Mouse (Mus musculus): ENCODE measurements around the gene Ntf3. TPM values are rescaled to one million over a fixed set of nuclear protein-coding genes. Genes with fewer than 3 reads are reported as not detected.

The Ntf3 gene
- total RNA-seq, 2 experiments from 2014 or later = 3.0 to 3.7 TPM

DNA sequence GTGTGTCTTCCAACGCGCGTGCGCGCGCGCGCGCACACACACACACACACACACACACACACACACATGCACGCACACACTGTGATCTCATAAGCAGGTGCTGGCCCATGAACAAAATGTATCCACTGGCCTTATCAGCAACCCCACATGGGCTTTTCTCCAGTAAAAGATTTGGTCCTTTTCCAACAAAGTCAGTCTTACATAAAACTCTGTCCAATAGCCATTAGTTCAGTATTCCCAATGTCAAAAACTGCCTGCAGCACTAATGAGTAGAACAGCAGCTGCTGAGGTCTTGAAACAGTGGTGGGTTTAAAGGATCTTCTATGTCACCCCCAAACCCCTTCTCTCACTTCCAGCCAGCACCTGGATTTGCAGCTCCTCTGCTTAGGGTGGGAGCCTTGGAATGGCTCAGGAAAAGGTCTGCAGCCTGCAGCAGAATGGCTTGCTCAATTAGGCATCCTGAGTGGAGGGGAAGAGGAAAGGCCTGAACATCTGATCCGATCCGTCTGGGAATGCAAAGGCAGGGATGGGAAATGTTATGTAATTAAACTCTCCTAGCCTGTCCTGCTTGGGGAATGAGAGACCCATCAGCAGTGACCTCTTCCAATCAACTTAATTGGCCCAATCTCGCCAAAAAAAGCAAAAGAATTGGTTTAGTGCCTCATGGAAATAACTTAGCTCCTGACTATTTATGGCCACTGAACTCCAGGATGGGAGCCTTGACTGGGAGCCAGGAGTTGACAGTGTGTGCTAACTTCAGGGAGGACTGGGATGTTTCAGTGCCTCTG is 7.2 kb downstream of the Ntf3 start:
- peak; percentile 16 for DNase-seq

DNA sequence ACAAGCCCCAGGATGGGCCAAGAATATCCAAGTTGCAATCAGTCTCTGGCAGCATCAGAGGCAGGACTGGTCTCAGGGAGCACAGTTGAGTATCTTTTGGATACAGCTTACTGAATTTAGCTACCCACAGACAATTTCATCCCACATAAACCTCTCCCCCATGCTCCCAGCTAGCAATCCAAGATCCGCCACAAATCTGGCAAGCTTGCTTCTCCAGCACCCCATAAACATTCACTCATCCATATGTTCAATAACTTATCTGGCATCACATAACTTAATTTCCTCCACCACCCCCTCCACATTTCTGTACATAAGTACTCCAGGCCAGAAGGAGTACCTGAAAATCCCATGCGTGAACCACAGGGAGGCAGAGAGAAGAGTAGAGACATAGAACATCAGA is 10.8 kb downstream of the Ntf3 start:
- DNase-seq = no peak

- peak; percentile 61 for DNase-seq
Observed at GRCm38 (mm10) chr6:126154372-126154982, 12.2 kb downstream of the Ntf3 start.

GRCm38 (mm10) chr6:126153154-126153553 is 13.6 kb downstream of the Ntf3 start:
- no peak for DNase-seq

DNA sequence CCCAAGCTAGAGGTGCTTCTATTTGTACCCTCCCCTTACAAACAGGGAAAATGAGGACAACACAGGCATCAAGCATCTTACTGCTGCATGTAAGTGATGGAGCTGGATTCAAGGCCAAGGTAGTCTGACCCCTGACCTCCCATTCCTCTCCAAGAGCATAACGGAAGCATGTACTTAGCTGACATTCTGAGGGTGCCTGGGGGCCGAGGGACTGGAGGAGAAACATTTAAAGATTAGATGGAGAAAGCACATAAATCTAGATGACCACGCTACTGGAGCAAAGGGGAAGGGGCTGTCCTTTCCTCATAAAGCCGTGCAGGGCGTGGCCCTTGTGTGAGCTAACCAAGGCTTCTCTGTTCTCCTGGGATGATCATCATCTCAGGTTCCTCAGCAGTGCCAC is 23.1 kb downstream of the Ntf3 start:
- DNase-seq = no peak

GRCm38 (mm10) chr6:126142741-126143140 is 24.0 kb downstream of the Ntf3 start:
- no peak for DNase-seq

GRCm38 (mm10) chr6:126142021-126142554 is 24.6 kb downstream of the Ntf3 start:
- DNase-seq = peak; percentile 6

DNA sequence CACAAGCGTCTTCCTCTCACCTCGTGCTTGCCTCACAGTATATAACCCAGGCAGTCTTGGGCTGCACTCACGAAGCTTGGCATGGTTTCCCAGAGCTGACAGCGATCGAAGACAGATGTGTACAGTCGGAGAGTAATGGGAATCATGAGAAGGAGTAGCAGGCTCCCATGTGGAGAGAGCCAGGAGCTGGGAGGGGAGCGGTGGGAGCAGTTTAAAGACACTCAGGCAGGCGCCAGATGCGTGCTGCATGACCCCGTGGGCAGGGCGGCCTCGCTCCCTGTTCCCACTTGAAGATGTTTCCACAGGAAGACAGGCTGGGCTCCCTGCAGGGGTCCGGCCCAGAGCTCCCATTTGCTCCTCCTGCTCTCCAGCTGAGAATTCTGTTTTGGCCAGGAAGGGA is 25.2 kb downstream of the Ntf3 start:
- peak; percentile 36 for DNase-seq

DNA sequence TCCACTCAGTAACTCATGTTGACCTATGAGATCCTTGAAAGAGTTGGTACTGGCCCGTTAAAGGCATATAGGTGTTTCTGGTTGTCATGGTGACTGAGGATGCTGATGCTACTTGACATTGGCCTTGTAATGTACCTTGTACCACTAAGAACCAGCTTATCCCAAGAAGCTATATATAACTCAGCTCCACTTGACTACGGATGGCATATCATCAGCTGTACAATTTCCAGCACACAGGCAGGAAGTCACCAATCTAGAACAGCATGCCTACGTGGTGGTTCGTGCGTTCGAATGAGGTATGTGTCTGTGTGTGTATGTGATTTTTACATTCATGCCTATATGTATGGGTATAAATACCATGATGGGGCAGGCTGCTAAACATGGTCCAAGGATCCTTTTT is 25.7 kb downstream of the Ntf3 start:
- DNase-seq = no peak

GRCm38 (mm10) chr6:126140416-126140815 is 26.3 kb downstream of the Ntf3 start:
- DNase-seq = no peak

DNA sequence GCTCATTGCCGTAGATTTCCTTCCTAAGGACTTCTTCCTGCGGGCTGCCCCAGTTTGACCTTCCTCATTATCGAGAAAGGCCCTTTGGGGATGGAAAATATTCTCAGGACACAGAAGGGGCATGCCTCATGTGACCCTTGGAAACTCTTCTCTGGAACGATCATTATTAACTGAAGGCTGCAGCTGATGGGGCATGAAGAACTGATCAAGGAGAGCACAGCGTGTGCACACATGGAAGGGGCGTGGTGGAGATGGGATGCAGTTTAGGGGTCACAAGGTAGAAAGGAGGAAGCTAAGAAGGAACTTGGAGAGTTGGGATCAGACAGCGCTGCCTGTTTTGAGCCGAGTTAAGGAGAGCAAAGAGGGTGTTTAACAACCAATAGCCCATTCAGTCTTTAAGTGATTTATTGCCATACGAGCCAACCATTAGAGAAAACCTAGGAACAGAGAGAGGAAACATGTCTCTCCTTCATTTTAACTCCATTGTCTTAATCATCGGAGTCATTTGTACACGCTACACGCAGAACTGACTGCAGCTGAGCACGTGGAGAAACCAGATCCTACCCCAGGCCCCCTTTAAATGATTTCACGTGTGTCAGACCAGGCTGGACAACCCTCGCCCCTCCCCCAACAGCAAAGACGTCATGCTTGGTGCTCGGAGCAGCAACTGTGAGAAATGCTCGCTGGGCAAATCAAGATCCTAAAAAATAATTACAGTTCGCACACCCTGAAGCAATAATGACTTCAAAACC is 32.4 kb downstream of the Ntf3 start:
- DNase-seq = no peak

GRCm38 (mm10) chr6:126128238-126128637 is 38.5 kb downstream of the Ntf3 start:
- DNase-seq = no peak

GRCm38 (mm10) chr6:126118247-126118646 is 48.5 kb downstream of the Ntf3 start:
- no peak for DNase-seq

DNA sequence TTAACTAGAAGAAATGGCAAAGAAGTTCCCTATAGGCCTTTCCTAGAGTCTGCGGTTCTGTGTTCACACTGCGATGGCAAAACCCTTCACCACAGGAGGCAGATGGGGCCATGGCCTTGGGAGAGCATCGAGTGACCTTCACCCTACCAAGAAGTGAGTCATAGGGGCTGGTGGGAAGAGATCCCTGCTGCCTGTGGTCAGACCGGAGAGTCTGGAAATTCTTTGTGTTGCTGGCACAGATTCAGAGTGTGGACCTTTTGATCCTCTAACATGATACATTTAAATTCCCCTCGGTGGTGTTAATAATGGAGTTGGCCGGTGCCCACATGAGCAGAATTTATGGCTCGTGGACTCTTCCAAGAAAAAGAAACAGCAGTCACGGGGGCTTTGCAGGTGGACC is 49.5 kb downstream of the Ntf3 start:
- no peak for DNase-seq

GRCm38 (mm10) chr6:126114934-126115633 is 51.6 kb downstream of the Ntf3 start:
- DNase-seq = no peak

DNA sequence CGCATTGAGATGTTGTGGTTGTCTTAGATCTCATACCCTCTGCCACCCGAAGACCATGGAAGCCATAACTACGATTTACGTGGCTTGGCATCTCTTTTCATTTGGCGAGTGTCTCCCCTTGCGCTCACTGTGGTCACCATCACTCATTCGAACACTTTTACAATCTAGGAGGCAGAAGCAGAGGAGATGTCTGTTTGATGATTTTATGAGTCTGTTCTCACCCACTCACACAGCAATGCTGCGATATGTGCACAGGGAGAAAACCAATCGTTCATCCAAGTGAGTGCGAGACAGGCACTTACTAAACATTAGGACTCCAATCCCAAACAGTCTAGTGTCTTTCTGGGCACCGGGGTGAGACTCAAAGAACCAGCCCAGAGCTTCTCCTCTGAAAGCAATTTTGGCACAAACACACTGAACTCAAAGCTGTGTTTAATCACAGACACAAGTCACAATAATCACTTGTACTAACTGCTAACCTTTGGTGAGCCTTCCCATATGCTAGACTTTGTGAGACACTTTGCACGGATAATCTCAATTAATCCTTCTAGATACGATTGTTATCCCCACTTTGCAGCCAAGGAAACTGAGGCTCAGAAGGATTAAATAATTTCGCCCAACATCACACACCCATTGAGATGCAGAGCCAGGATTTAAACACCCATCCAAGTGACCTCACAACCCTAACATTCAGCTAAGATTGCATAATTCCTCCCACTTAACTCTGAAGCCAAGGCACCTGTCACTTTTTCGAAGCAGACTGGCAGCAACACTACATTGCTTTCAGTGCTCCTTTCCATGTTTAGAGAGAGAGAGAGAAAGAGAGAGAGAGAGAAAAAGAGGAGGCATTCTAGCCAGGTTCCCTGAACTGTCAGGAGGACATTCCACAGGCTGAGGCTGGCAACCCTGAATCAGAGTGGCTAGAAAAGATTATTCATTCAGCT is 55.5 kb downstream of the Ntf3 start:
- DNase-seq = no peak

GRCm38 (mm10) chr6:126109184-126109583 is 57.5 kb downstream of the Ntf3 start:
- DNase-seq = no peak

- no peak for DNase-seq
Observed at GRCm38 (mm10) chr6:126108771-126109170, 57.9 kb downstream of the Ntf3 start.

DNA sequence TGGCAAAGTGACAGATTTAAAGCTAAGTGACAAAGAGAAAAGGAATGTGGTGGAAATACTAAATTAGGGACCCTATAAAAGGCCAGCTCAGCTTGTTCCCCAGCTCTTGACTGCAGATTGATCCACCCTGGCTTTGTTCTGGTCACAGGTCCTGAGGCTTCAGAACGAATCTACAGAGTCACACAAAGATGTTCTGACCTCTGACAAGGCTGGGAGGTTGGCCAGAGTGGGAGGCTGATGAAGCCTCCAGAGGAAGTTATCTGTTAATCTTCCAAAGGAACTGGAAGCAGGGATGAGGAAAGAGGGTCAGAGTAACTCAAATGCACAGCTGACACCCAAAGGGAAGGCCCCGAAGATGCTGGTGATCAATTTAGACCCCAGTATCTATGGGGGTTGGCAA is 59.3 kb downstream of the Ntf3 start:
- no peak for DNase-seq

DNA sequence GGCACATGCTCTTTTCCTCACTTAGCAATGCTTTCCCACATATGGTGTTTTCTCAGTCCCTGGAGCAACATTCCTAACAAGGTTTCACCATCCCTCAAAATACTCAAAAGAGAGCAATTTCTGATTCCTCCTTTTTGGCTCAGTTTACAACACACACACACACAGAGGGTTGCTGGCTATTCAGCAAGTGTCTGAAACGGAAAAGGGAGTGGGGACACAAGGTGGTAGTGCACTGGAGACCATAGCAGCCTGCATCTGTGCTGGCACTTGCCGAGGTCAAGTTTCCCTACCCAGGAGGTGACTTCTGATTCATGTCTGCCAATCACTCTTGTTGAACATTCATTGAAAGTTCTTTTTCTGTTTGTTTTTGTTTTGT is 59.9 kb downstream of the Ntf3 start:
- DNase-seq = no peak
